20 mouse cellular contexts compared by ENCODE assay signal in the genomic region with DNA sequence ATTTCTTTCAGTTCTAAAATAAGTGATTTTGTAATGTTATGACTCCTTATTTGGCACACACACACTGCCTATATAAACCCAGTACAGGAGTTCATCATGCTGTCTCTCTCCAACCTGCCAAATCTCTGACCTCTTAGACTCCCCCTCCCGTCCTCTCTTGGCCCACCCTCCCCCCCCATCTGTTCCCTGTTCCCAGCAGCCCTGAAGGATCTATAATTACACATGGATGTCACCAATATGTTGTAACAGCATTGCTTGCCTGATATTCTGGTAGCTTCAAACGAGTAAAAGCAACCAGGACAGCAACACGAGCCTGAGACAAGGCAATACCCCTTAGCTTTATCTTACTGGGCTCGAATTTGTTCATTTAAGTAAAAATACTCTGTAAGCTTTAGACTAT.
A peak's percentile ranks its signal among the peaks of the same experiment; 100 is the strongest.
DNase-seq lines count a peak whose midpoint lies in the region; ATAC-seq and TF ChIP-seq lines count a peak whose summit lies in the region.
"Had no signal": no experiment of that assay in that cellular context is flagged by ENCODE, and none has a peak within 500 bp of the region (broad histone marks: within the 10 kb centered on the region; RNA-seq: fewer than 3 reads in every experiment).

No protein-coding gene starts in this region.

- no peak overlapping the region for H3K9ac ChIP-seq in midbrain, embryonic 16.5 days (ENCODE audit: low read depth, low read length)
- H3K9ac ChIP-seq: embryonic facial prominence, embryonic 13.5 days; heart, embryonic 13.5 days; hindbrain, embryonic 15.5 days had no signal

- H3K9me3 ChIP-seq in midbrain, embryonic 16.5 days (replicated peaks; ENCODE audit: control insufficient read depth, low read length, poor library complexity, severe bottlenecking): no peaks in the 10 kb centered on the region
- H3K9me3 ChIP-seq: embryonic facial prominence, embryonic 13.5 days; heart, embryonic 13.5 days; hindbrain, embryonic 15.5 days had no signal

- no peak for ATAC-seq in midbrain, embryonic 16.5 days
- ATAC-seq: activated CD4-positive, CD25-positive, alpha-beta regulatory T cell, adult 4 months; forebrain, embryonic 14.5 days; intestine, embryonic 16.5 days; Patski had no signal

- H3K4me3 ChIP-seq in gastrocnemius, adult 2 months: peak overlapping the region; percentile 23; the same call in 1 of the 2 replicates
- H3K4me3 ChIP-seq in midbrain, embryonic 16.5 days (ENCODE audit: low read depth, low read length): no peak overlapping the region
- H3K4me3 ChIP-seq: embryonic facial prominence, embryonic 13.5 days; heart, embryonic 13.5 days; hindbrain, embryonic 15.5 days had no signal

- no peak for TF ChIP-seq CTCF in gastrocnemius, adult 2 months (IDR thresholded peaks at IDR 0.05)

- H3K4me1 ChIP-seq in midbrain, embryonic 16.5 days (ENCODE audit: control insufficient read depth, insufficient read depth, low read length): 0 out of 2 replicates have a peak, but pooled peaks cover 2% of the 10 kb centered on the region
- H3K4me1 ChIP-seq: heart, embryonic 13.5 days; hindbrain, embryonic 15.5 days had no signal

- DNase-seq in cerebellum, adult 18-20 months: peak; percentile 23 to 41
- no peak for DNase-seq in cerebellum, adult 11 months
- no peak for DNase-seq in gastrocnemius, adult 2 months
- no peak for DNase-seq in gastrocnemius, postnatal 14 days
- DNase-seq in brain, adult 2 months (ENCODE audit: low read depth, low spot score): peak; percentile 85
- peak; percentile 33 for DNase-seq in cerebellum, adult 9-11 months
- no peak for DNase-seq in c-Kit-positive CD71-positive TER-119-positive erythroid progenitor cells, embryonic 14.5 days (ENCODE audit: low spot score)
- DNase-seq: adrenal gland, postnatal 14 days; gastrocnemius, postnatal 25 days; heart, postnatal 36 days; kidney, adult 2 months had no signal

- peak overlapping the region; percentile 82 for H3K27ac ChIP-seq in gastrocnemius, adult 2 months
- H3K27ac ChIP-seq in midbrain, embryonic 16.5 days (ENCODE audit: low read length): no peak overlapping the region
- H3K27ac ChIP-seq: embryonic facial prominence, embryonic 13.5 days; heart, embryonic 13.5 days; hindbrain, embryonic 15.5 days had no signal

- intact Hi-C loops in gastrocnemius, adult 2 months (cut with DNase I): loop anchor here (10.0 kb wide), 1 partner anchor 139 kb away; no protein-coding TSS in a partner anchor
- intact Hi-C loops in gastrocnemius, postnatal 14 days (cut with DNase I; ENCODE audit: low total_unique reads): no loop called here

- WGBS in midbrain, embryonic 16.5 days: 76% methylated on average over 4 of the region's 4 CpGs

- no peaks in the 10 kb centered on the region for H3K27me3 ChIP-seq in midbrain, embryonic 16.5 days (ENCODE audit: control insufficient read depth, insufficient read depth, low read depth, low read length)
- H3K27me3 ChIP-seq: CH12.LX; embryonic facial prominence, embryonic 13.5 days; hindbrain, embryonic 15.5 days; Patski had no signal

- no peaks in the 10 kb centered on the region for H3K36me3 ChIP-seq in midbrain, embryonic 16.5 days (ENCODE audit: control insufficient read depth, insufficient read depth, low read length)
- H3K36me3 ChIP-seq: embryonic facial prominence, embryonic 13.5 days; heart, embryonic 13.5 days; hindbrain, embryonic 15.5 days had no signal

- H3K4me2 ChIP-seq in midbrain, embryonic 16.5 days (ENCODE audit: low read length): no peak overlapping the region
- H3K4me2 ChIP-seq: embryonic facial prominence, embryonic 13.5 days; heart, embryonic 13.5 days; hindbrain, embryonic 15.5 days had no signal

Comparison
In these comparisons a context has a peak if more than half of its experiments do, and no peak if none do; other contexts are left out.
1. DNase-seq: peak in cerebellum, adult 18-20 months (2 of 2), brain, adult 2 months (single experiment) and cerebellum, adult 9-11 months (single experiment); none in cerebellum, adult 11 months (single experiment), gastrocnemius, adult 2 months (single experiment), gastrocnemius, postnatal 14 days (single experiment) and c-Kit-positive CD71-positive TER-119-positive erythroid progenitor cells, embryonic 14.5 days (single experiment).